Mouse (Mus musculus): Measurements from ENCODE around the gene Rgp1. TPM values are rescaled to one million over a fixed set of nuclear protein-coding genes. Genes with fewer than 3 reads are reported as not detected.
"Not testable (repeated sequence)": the region's sequence is repeated elsewhere in the genome, so short reads cannot be mapped to it uniquely, and the experiment has no call there.

The Rgp1 gene
- polyA plus RNA-seq, 1 experiment = 27.9 TPM

DNA sequence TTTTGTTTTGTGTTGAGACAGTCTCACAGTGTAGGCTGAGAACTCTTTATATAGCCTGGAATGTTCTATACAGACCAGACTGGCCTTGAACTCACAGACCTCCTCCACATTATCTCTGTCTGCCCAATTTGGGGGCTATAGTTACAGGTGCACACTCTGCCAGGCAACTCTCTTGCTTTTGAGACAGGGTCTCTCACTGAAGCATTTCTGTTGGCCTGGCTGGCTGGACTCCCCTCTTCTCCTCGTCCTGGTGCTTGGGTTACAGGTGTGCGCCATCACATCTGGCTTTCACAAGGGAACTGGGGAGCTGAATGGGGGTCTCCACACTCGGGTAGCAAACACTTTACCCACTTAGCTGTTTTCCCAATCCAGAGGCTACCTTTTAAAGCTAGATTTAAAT is 13.4 kb downstream of the Rgp1 start:
- no peaks in the 10 kb centered on the region for H3K4me1 ChIP-seq (ENCODE audit: control insufficient read depth, insufficient read depth, low read length)

DNA sequence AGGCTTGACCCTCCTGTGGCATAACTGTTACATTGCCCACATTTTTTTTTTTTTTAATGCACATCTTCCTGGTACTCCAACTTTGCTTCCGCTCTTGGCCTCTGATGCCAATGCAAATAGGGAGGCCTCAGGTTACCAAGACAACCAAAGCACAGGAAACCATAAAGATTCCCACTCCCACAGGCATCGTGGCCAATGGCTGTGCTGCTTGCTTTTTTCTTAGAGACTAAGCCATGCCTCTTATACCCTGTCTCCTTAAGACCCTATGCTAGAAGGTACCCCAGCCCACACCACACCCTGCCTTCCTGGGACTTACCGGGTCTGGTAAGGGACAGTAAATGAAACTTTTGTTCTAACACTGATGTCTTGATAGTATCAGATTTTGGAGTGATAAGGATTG is 14.9 kb downstream of the Rgp1 start:
- TF ChIP-seq POLR2A (IDR thresholded peaks at IDR 0.05; ENCODE audit: insufficient read depth, low read length) (no peak), CTCF (IDR thresholded peaks at IDR 0.05; ENCODE audit: low read depth, low read length) (no peak), EP300 (IDR thresholded peaks at IDR 0.05; ENCODE audit: insufficient read depth, low read depth, low read length) (no peak)
- H3K36me3 ChIP-seq (ENCODE audit: control insufficient read depth, insufficient read depth, low read length, poor library complexity, severe bottlenecking) = no peaks in the 10 kb centered on the region
- no peaks in the 10 kb centered on the region for H3K27me3 ChIP-seq (ENCODE audit: control insufficient read depth, insufficient read depth, low read length, poor library complexity, severe bottlenecking)
- no peaks in the 10 kb centered on the region for H3K9me3 ChIP-seq (replicated peaks; ENCODE audit: control insufficient read depth, insufficient read depth, low read length, poor library complexity, severe bottlenecking)
- no peak overlapping the region for H3K4me3 ChIP-seq (ENCODE audit: low read depth, low read length)
- no peaks in the 10 kb centered on the region for H3K4me1 ChIP-seq (ENCODE audit: control insufficient read depth, insufficient read depth, low read length)
- no peak overlapping the region for H3K27ac ChIP-seq (ENCODE audit: insufficient read depth, low read length)
- no peak overlapping the region for H3K9ac ChIP-seq (ENCODE audit: low read depth, poor library complexity, severe bottlenecking)

More for the DNA sequence above, 13.4 kb downstream of the Rgp1 start:
- no peak overlapping the region for H3K4me3 ChIP-seq (ENCODE audit: low read depth, low read length)
- H3K36me3 ChIP-seq (ENCODE audit: control insufficient read depth, insufficient read depth, low read length, poor library complexity, severe bottlenecking) = no peaks in the 10 kb centered on the region
- TF ChIP-seq POLR2A (IDR thresholded peaks at IDR 0.05; ENCODE audit: insufficient read depth, low read length) (no peak), CTCF (IDR thresholded peaks at IDR 0.05; ENCODE audit: low read depth, low read length) (no peak), EP300 (IDR thresholded peaks at IDR 0.05; ENCODE audit: insufficient read depth, low read depth, low read length) (no peak)
- no peaks in the 10 kb centered on the region for H3K27me3 ChIP-seq (ENCODE audit: control insufficient read depth, insufficient read depth, low read length, poor library complexity, severe bottlenecking)
- no peak overlapping the region for H3K9ac ChIP-seq (ENCODE audit: low read depth, poor library complexity, severe bottlenecking)
- H3K27ac ChIP-seq (ENCODE audit: insufficient read depth, low read length) = no peak overlapping the region
- H3K9me3 ChIP-seq (replicated peaks; ENCODE audit: control insufficient read depth, insufficient read depth, low read length, poor library complexity, severe bottlenecking) = no peaks in the 10 kb centered on the region

GRCm38 (mm10) chr4:43596597-43596996 is 18.1 kb downstream of the Rgp1 start:
- H3K36me3 ChIP-seq (ENCODE audit: control insufficient read depth, insufficient read depth, low read length, poor library complexity, severe bottlenecking); H3K9ac ChIP-seq (ENCODE audit: low read depth, poor library complexity, severe bottlenecking): not testable (repeated sequence)

GRCm38 (mm10) chr4:43598200-43598599 is 19.7 kb downstream of the Rgp1 start:
- Histone ChIP-seq H3K27ac (ENCODE audit: insufficient read depth, low read length) (no peak overlapping the region), H3K9ac (ENCODE audit: low read depth, poor library complexity, severe bottlenecking) (no peak overlapping the region), H3K4me1 (ENCODE audit: control insufficient read depth, insufficient read depth, low read length) (no peaks in the 10 kb centered on the region), H3K36me3 (ENCODE audit: control insufficient read depth, insufficient read depth, low read length, poor library complexity, severe bottlenecking) (no peaks in the 10 kb centered on the region), H3K27me3 (ENCODE audit: control insufficient read depth, insufficient read depth, low read length, poor library complexity, severe bottlenecking) (no peaks in the 10 kb centered on the region), H3K4me3 (ENCODE audit: low read depth, low read length) (no peak overlapping the region), H3K9me3 (replicated peaks; ENCODE audit: control insufficient read depth, insufficient read depth, low read length, poor library complexity, severe bottlenecking) (no peaks in the 10 kb centered on the region)
- TF ChIP-seq CTCF (IDR thresholded peaks at IDR 0.05; ENCODE audit: low read depth, low read length) (no peak), EP300 (IDR thresholded peaks at IDR 0.05; ENCODE audit: insufficient read depth, low read depth, low read length) (no peak), POLR2A (IDR thresholded peaks at IDR 0.05; ENCODE audit: insufficient read depth, low read length) (no peak)

More at GRCm38 (mm10) chr4:43596597-43596996, 18.1 kb downstream of the Rgp1 start:
- H3K4me1 ChIP-seq (ENCODE audit: control insufficient read depth, insufficient read depth, low read length); H3K4me3 ChIP-seq (ENCODE audit: low read depth, low read length); H3K27me3 ChIP-seq (ENCODE audit: control insufficient read depth, insufficient read depth, low read length, poor library complexity, severe bottlenecking); H3K9me3 ChIP-seq (replicated peaks; ENCODE audit: control insufficient read depth, insufficient read depth, low read length, poor library complexity, severe bottlenecking); H3K27ac ChIP-seq (ENCODE audit: insufficient read depth, low read length): not testable (repeated sequence)

- no peaks in the 10 kb centered on the region for H3K36me3 ChIP-seq (ENCODE audit: control insufficient read depth, insufficient read depth, low read length, poor library complexity, severe bottlenecking)
- no peaks in the 10 kb centered on the region for H3K27me3 ChIP-seq (ENCODE audit: control insufficient read depth, insufficient read depth, low read length, poor library complexity, severe bottlenecking)
- no peak overlapping the region for H3K27ac ChIP-seq (ENCODE audit: insufficient read depth, low read length)
- no peak overlapping the region for H3K4me3 ChIP-seq (ENCODE audit: low read depth, low read length)
- TF ChIP-seq CTCF (IDR thresholded peaks at IDR 0.05; ENCODE audit: low read depth, low read length) (no peak), EP300 (IDR thresholded peaks at IDR 0.05; ENCODE audit: insufficient read depth, low read depth, low read length) (no peak), POLR2A (IDR thresholded peaks at IDR 0.05; ENCODE audit: insufficient read depth, low read length) (no peak)
- no peak overlapping the region for H3K9ac ChIP-seq (ENCODE audit: low read depth, poor library complexity, severe bottlenecking)
- H3K4me1 ChIP-seq (ENCODE audit: control insufficient read depth, insufficient read depth, low read length) = no peaks in the 10 kb centered on the region
- no peaks in the 10 kb centered on the region for H3K9me3 ChIP-seq (replicated peaks; ENCODE audit: control insufficient read depth, insufficient read depth, low read length, poor library complexity, severe bottlenecking)
Measured at GRCm38 (mm10) chr4:43598650-43599380, 20.3 kb downstream of the Rgp1 start.

GRCm38 (mm10) chr4:43600195-43600934 is 21.9 kb downstream of the Rgp1 start:
- no peak overlapping the region for H3K4me3 ChIP-seq (ENCODE audit: low read depth, low read length)
- H3K9ac ChIP-seq (ENCODE audit: low read depth, poor library complexity, severe bottlenecking) = no peak overlapping the region
- no peaks in the 10 kb centered on the region for H3K36me3 ChIP-seq (ENCODE audit: control insufficient read depth, insufficient read depth, low read length, poor library complexity, severe bottlenecking)
- no peaks in the 10 kb centered on the region for H3K27me3 ChIP-seq (ENCODE audit: control insufficient read depth, insufficient read depth, low read length, poor library complexity, severe bottlenecking)
- no peak overlapping the region for H3K27ac ChIP-seq (ENCODE audit: insufficient read depth, low read length)
- H3K4me1 ChIP-seq (ENCODE audit: control insufficient read depth, insufficient read depth, low read length) = no peaks in the 10 kb centered on the region
- no peaks in the 10 kb centered on the region for H3K9me3 ChIP-seq (replicated peaks; ENCODE audit: control insufficient read depth, insufficient read depth, low read length, poor library complexity, severe bottlenecking)
- TF ChIP-seq POLR2A (IDR thresholded peaks at IDR 0.05; ENCODE audit: insufficient read depth, low read length) = no peak
- no peak for TF ChIP-seq CTCF (IDR thresholded peaks at IDR 0.05; ENCODE audit: low read depth, low read length)
- no peak for TF ChIP-seq EP300 (IDR thresholded peaks at IDR 0.05; ENCODE audit: insufficient read depth, low read depth, low read length)

Data from ES-Bruce4 (cell line).